Mouse (Mus musculus) heart, adult 2 months (tissue): ENCODE data around the gene Kdr. TPM values are rescaled to one million over a fixed set of nuclear protein-coding genes. Genes with fewer than 3 reads are reported as not detected.

Source experiments
- DNase-seq, 2 experiments: peaks; one replicate each; pipeline ENCODE4 v3.0.0; 2021
- H3K27ac ChIP-seq: fragments of 200-600 bp; 2 replicates; pipeline ENCODE4 v1.8.1; 2022
- H3K27me3 ChIP-seq: fragments of 200-500 bp; 2 replicates; pipeline ENCODE4 v1.6.1; 2012; ENCODE audit warnings: mild to moderate bottlenecking, low read length, inconsistent platforms, mixed read lengths; ENCODE audit not compliant: control insufficient read depth, insufficient read depth
- H3K36me3 ChIP-seq: fragments of 200-500 bp; 2 replicates; pipeline ENCODE4 v1.6.1; 2012; ENCODE audit warnings: low read length, inconsistent platforms; ENCODE audit not compliant: control insufficient read depth, insufficient read depth
- H3K4me1 ChIP-seq: fragments of 200-500 bp; 2 replicates; pipeline ENCODE4 v1.6.1; 2011; ENCODE audit warnings: low read length; ENCODE audit not compliant: control insufficient read depth, insufficient read depth
- H3K4me3 ChIP-seq: fragments of 200-600 bp; 2 replicates; pipeline ENCODE4 v1.8.1; 2022
- H3K79me2 ChIP-seq: fragments of 200-500 bp; replicated peaks from 2 replicates; pipeline ENCODE4 v1.6.1; 2012; ENCODE audit warnings: mild to moderate bottlenecking, inconsistent platforms, low read length, moderate library complexity, mixed read lengths; ENCODE audit not compliant: control insufficient read depth, insufficient read depth
- H3K9ac ChIP-seq: fragments of 200-500 bp; 2 replicates; pipeline ENCODE4 v1.6.1; 2012; ENCODE audit warnings: low read depth, mild to moderate bottlenecking, control low read depth, inconsistent platforms, low read length, mixed read lengths
- CTCF ChIP-seq: fragments of 200-600 bp; IDR thresholded peaks from 2 replicates; pipeline ENCODE4 v1.8.1; 2022; ENCODE audit warnings: antibody characterized with exemption, mild to moderate bottlenecking, moderate library complexity
- EP300 ChIP-seq: fragments of 200-500 bp; IDR thresholded peaks from 2 replicates; pipeline ENCODE4 v1.6.1; 2011; ENCODE audit warnings: low read depth, low read length, control low read depth; ENCODE audit not compliant: insufficient read depth
- POLR2A ChIP-seq: fragments of 200-500 bp; IDR thresholded peaks from 2 replicates; pipeline ENCODE4 v1.6.1; 2011; ENCODE audit warnings: mild to moderate bottlenecking, low read depth, low read length, control low read depth; ENCODE audit not compliant: insufficient read depth
- WGBS: fragments of 180-500 bp; shearing (Covaris S2); methylation state at CpG from one replicate; pipeline ENCODE4 v1.1.7; 2018; 5-methylcytosine and 5-hydroxymethylcytosine counted together
- intact Hi-C: fragments of 180-260 bp; cut with DNase I; formaldehyde crosslinking; loops from one replicate; pipeline ENCODE4 v1.15.1; 2025
- polyA plus RNA-seq: library from polyadenylated mRNA; depleted of rRNA; stranded (reverse); fragments of >200 nt; gene quantifications from 2 replicates; pipeline ENCODE4 v1.2.3, GENCODE M21; 2012
- total RNA-seq, 2 experiments: library from RNA; stranded (reverse); gene quantifications; 2 replicates each; pipeline ENCODE4 v1.2.3; 2021

Gene Kdr
- total and polyA plus RNA-seq, 3 experiments, result 38.3 to 78.2 (median 70.7) TPM

DNA sequence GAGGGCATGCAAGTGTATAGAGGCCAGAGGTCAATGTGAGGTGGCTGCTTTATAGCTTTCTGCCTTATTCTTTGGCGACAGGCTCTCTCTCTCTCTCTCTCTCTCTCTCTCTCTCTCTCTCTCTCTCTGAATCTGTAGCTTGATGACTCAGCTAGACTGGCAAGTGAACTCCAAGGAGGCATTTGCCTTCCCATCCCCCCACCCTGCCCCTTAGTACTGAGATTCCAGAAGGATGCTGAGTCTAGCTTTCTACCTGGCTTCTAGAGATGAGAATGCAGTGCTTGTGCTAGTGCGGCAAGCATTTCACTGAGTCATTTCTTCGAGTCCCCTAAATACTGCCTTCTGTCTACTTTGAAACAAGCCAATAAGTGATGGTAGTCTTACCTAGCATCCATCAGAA, 21.7 kb downstream of the Kdr start:
- Histone ChIP-seq H3K4me1 (peaks cover 6% of the 10 kb centered on the region), H3K27me3 (no peaks in the 10 kb centered on the region), H3K9ac (no peak overlapping the region), H3K27ac (peak overlapping the region; percentile 17; the same call in 1 of the 2 replicates), H3K4me3 (no peak overlapping the region), H3K36me3 (peaks cover 63% of the 10 kb centered on the region), H3K79me2 (no peaks in the 10 kb centered on the region)
- WGBS, result 70% methylated on average over 3 of the region's 3 CpGs
- intact Hi-C loops, result no loop called here
- DNase-seq, result no peak
- TF ChIP-seq CTCF (no peak), POLR2A (no peak), EP300 (no peak)

GRCm38 (mm10) chr5:75955876-75956275, 22.4 kb downstream of the Kdr start:
- TF ChIP-seq EP300, result no peak
- TF ChIP-seq POLR2A, result no peak
- TF ChIP-seq CTCF, result no peak
- WGBS, result 47% methylated on average over 9 of the region's 9 CpGs
- H3K27me3 ChIP-seq, result no peaks in the 10 kb centered on the region
- DNase-seq, result no peak
- H3K27ac ChIP-seq, result peak overlapping the region; percentile 8; the same call in 1 of the 2 replicates
- no peak overlapping the region for H3K9ac ChIP-seq
- peaks cover 5% of the 10 kb centered on the region for H3K4me1 ChIP-seq
- H3K4me3 ChIP-seq, result no peak overlapping the region
- H3K36me3 ChIP-seq, result peaks cover 62% of the 10 kb centered on the region
- intact Hi-C loops, result no loop called here
- H3K79me2 ChIP-seq, result no peaks in the 10 kb centered on the region

- H3K4me1 ChIP-seq, result peaks cover 3% of the 10 kb centered on the region
- 67% methylated on average over 3 of the region's 3 CpGs for whole genome bisulfite sequencing
- H3K36me3 ChIP-seq, result peaks cover 67% of the 10 kb centered on the region
- no peak overlapping the region for H3K9ac ChIP-seq
- DNase-seq, result no peak
- H3K27me3 ChIP-seq, result no peaks in the 10 kb centered on the region
- H3K79me2 ChIP-seq, result no peaks in the 10 kb centered on the region
- no peak overlapping the region for H3K4me3 ChIP-seq
- TF ChIP-seq CTCF, result no peak
- TF ChIP-seq EP300, result no peak
- TF ChIP-seq POLR2A, result no peak
- H3K27ac ChIP-seq, result no peak overlapping the region
- intact Hi-C loops, result no loop called here
Measured at GRCm38 (mm10) chr5:75954778-75955330, 23.4 kb downstream of the Kdr start.

GRCm38 (mm10) chr5:75954218-75954617, 24.0 kb downstream of the Kdr start:
- Histone ChIP-seq H3K27ac (no peak overlapping the region), H3K9ac (no peak overlapping the region), H3K79me2 (no peaks in the 10 kb centered on the region), H3K4me1 (peaks cover 3% of the 10 kb centered on the region), H3K4me3 (no peak overlapping the region), H3K27me3 (no peaks in the 10 kb centered on the region), H3K36me3 (peaks cover 72% of the 10 kb centered on the region)
- intact Hi-C loops, result no loop called here
- no peak for TF ChIP-seq CTCF
- no peak for TF ChIP-seq POLR2A
- no peak for TF ChIP-seq EP300
- DNase-seq, result no peak
- WGBS, result 74% methylated on average over 3 of the region's 3 CpGs

DNA sequence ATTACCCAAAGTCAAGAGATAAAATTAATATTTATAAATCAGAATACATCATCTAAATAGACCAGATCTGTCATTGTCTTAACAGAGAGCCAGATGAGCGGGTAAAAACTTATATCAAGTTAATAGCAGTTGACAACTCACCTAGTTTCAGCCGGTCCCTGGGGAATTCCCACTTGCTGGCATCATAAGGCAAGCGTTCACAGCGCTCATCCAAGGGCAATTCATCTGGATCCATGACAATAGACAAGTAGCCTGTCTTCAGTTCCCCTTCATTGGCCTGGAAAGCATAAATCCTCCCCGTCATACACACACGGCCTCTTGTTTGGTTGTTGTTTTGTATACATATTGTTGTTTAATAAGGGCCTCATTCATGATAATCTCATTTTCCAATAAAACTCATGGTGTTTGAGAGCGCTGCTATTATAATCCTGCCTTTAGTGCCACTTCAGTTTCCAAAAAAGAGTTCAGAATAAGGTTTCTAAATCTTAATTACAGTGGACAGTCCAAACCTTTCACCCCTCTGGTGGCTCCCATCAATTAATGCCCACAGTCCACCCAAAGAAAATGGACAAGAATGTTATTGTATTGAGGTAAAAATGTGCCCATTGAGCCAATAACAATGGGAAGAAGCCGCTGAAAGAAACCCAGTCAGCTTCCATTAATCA, 26.0 kb downstream of the Kdr start:
- Histone ChIP-seq H3K9ac (no peak overlapping the region), H3K4me1 (peaks cover 9% of the 10 kb centered on the region), H3K36me3 (peaks cover 70% of the 10 kb centered on the region), H3K27me3 (no peaks in the 10 kb centered on the region), H3K4me3 (no peak overlapping the region), H3K27ac (no peak overlapping the region; the same call in 1 of the 2 replicates), H3K79me2 (no peaks in the 10 kb centered on the region)
- TF ChIP-seq POLR2A (no peak), CTCF (no peak), EP300 (no peak)
- intact Hi-C loops, result no loop called here
- 72% methylated on average over 8 of the region's 8 CpGs for WGBS
- no peak for DNase-seq

DNA sequence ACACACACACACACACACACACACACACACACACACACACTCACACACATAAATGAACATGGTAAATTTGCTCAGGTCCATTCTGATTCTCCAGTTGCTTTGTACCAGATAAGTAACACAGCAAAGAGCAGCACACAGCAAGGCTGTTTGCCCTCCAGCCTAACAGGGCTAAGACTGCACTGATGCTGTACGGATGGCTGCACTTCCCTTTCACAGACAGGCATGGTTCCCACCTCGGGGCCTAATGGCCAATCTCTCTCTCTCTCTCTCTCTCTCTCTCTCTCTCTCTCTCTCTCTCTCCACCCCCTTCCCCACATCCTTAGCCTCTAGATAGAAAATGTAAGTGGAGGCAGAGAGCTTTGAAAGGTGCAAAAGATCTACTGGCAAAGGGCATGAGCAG, 27.4 kb downstream of the Kdr start:
- Histone ChIP-seq H3K79me2 (no peaks in the 10 kb centered on the region), H3K9ac (no peak overlapping the region), H3K4me3 (no peak overlapping the region), H3K4me1 (peaks cover 11% of the 10 kb centered on the region), H3K27me3 (no peaks in the 10 kb centered on the region), H3K27ac (no peak overlapping the region), H3K36me3 (peaks cover 73% of the 10 kb centered on the region)
- DNase-seq, result no peak
- 47% methylated on average over 2 of the region's 2 CpGs for WGBS
- TF ChIP-seq EP300, result no peak
- no peak for TF ChIP-seq CTCF
- no peak for TF ChIP-seq POLR2A
- intact Hi-C loops, result no loop called here
